Mouse (Mus musculus): ENCODE data around the gene AC141477.1.

GRCm38 (mm10) chr10:76462721-76463120, 22.5 kb upstream of the AC141477.1 start:
- no peak for TF ChIP-seq TAL1 (conservative IDR thresholded peaks at IDR 0.05; ENCODE audit: low read depth, low read length)
- TF ChIP-seq CTCF (IDR thresholded peaks at IDR 0.05; ENCODE audit: low read depth, low read length), result no peak
- no peak for TF ChIP-seq GATA1 (IDR thresholded peaks at IDR 0.05; ENCODE audit: borderline replicate concordance, low read length)
